In genomic region chr15:85534215-85534614, GRCm38 (mm10) we compare ENCODE assay signal across 13 mouse cellular contexts. TPM values are rescaled to one million over a fixed set of nuclear protein-coding genes. Genes with fewer than 3 reads are reported as not detected.
DNase-seq lines count a peak whose midpoint lies in the region; ATAC-seq and TF ChIP-seq lines count a peak whose summit lies in the region.
"Had no signal": no experiment of that assay in that cellular context is flagged by ENCODE, and none has a peak within 500 bp of the region (broad histone marks: within the 10 kb centered on the region; RNA-seq: fewer than 3 reads in every experiment).

No protein-coding gene starts in this region.

- peak overlapping the region; percentile 23; the same call in 1 of the 2 replicates for H3K27ac ChIP-seq in hindbrain, embryonic 12.5 days
- H3K27ac ChIP-seq in hindbrain, embryonic 13.5 days = no peak overlapping the region
- H3K27ac ChIP-seq in cerebellum, adult 2 months (ENCODE audit: insufficient read depth, low read length) = no peak overlapping the region
- H3K27ac ChIP-seq in midbrain, embryonic 13.5 days = no peak overlapping the region
- H3K27ac ChIP-seq: heart, embryonic 13.5 days; intestine, embryonic 15.5 days; liver, embryonic 15.5 days had no signal

- H3K36me3 ChIP-seq in hindbrain, embryonic 12.5 days = peaks cover 6% of the 10 kb centered on the region; the same call in 1 of the 2 replicates
- no peaks in the 10 kb centered on the region; the same call in 1 of the 2 replicates for H3K36me3 ChIP-seq in hindbrain, embryonic 13.5 days
- H3K36me3 ChIP-seq in myocyte (ENCODE audit: control insufficient read depth, insufficient read depth) = no peaks in the 10 kb centered on the region
- H3K36me3 ChIP-seq in midbrain, embryonic 13.5 days = peaks cover 16% of the 10 kb centered on the region; the same call in 1 of the 2 replicates
- H3K36me3 ChIP-seq: heart, embryonic 13.5 days; intestine, embryonic 15.5 days; liver, embryonic 15.5 days had no signal

- WGBS in hindbrain, embryonic 12.5 days = 81% methylated on average over 8 of the region's 8 CpGs
- WGBS in hindbrain, embryonic 13.5 days = 87% methylated on average over 8 of the region's 8 CpGs
- WGBS in cerebellum, adult 2 months = 62% methylated on average over 8 of the region's 8 CpGs
- WGBS in midbrain, embryonic 13.5 days = 89% methylated on average over 8 of the region's 8 CpGs

- ATAC-seq in hindbrain, embryonic 12.5 days (ENCODE audit: low FRiP score) = no peak
- no peak for ATAC-seq in hindbrain, embryonic 13.5 days (ENCODE audit: low FRiP score)
- no peak for ATAC-seq in activated CD4-positive, CD25-positive, alpha-beta regulatory T cell, adult 4 months
- no peak for ATAC-seq in midbrain, embryonic 13.5 days
- ATAC-seq: intestine, embryonic 15.5 days had no signal

- DNase-seq in kidney, adult 8-10 months = peak; percentile 52 to 71
- peak; percentile 57 to 61 for DNase-seq in kidney, postnatal 36 days
- DNase-seq in cerebellum, adult 2 months = no peak
- DNase-seq: embryo, embryonic 11 days had no signal

- H3K4me3 ChIP-seq in hindbrain, embryonic 12.5 days = no peak overlapping the region
- H3K4me3 ChIP-seq in hindbrain, embryonic 13.5 days = no peak overlapping the region
- H3K4me3 ChIP-seq in myocyte = no peak overlapping the region
- no peak overlapping the region for H3K4me3 ChIP-seq in cerebellum, adult 2 months (replicated peaks; ENCODE audit: insufficient read depth, low read depth, low read length)
- H3K4me3 ChIP-seq in midbrain, embryonic 13.5 days (replicated peaks) = no peak overlapping the region
- H3K4me3 ChIP-seq: heart, embryonic 13.5 days; intestine, embryonic 15.5 days; liver, embryonic 15.5 days had no signal

- no peak for TF ChIP-seq CTCF in cerebellum, adult 2 months (IDR thresholded peaks at IDR 0.05; ENCODE audit: borderline replicate concordance, insufficient read depth, low read depth, low read length)

- no peak for TF ChIP-seq POLR2A in myocyte (IDR thresholded peaks at IDR 0.05; ENCODE audit: insufficient read length, low read depth)
- TF ChIP-seq POLR2A in cerebellum, adult 2 months (IDR thresholded peaks at IDR 0.05; ENCODE audit: borderline replicate concordance, insufficient read depth, low read length) = no peak

- peaks cover 19% of the 10 kb centered on the region for H3K4me1 ChIP-seq in hindbrain, embryonic 12.5 days
- H3K4me1 ChIP-seq in hindbrain, embryonic 13.5 days (replicated peaks) = peaks cover 22% of the 10 kb centered on the region
- H3K4me1 ChIP-seq in cerebellum, adult 2 months (ENCODE audit: control insufficient read depth, insufficient read depth, low read length) = no peaks in the 10 kb centered on the region
- H3K4me1 ChIP-seq in midbrain, embryonic 13.5 days (replicated peaks) = peaks cover 11% of the 10 kb centered on the region; the same call in 1 of the 2 replicates
- H3K4me1 ChIP-seq: intestine, embryonic 15.5 days; liver, embryonic 15.5 days had no signal

- no peaks in the 10 kb centered on the region for H3K9me3 ChIP-seq in hindbrain, embryonic 12.5 days (replicated peaks)
- no peaks in the 10 kb centered on the region for H3K9me3 ChIP-seq in hindbrain, embryonic 13.5 days
- no peaks in the 10 kb centered on the region for H3K9me3 ChIP-seq in midbrain, embryonic 13.5 days
- H3K9me3 ChIP-seq: heart, embryonic 13.5 days; intestine, embryonic 15.5 days; liver, embryonic 15.5 days had no signal

- no peaks in the 10 kb centered on the region for H3K79me2 ChIP-seq in myocyte (ENCODE audit: control insufficient read depth, insufficient read depth)

- no peak overlapping the region for H3ac ChIP-seq in myocyte (ENCODE audit: control insufficient read depth, insufficient read length)

- H3K4me2 ChIP-seq in hindbrain, embryonic 12.5 days (replicated peaks) = no peak overlapping the region
- H3K4me2 ChIP-seq in hindbrain, embryonic 13.5 days = no peak overlapping the region
- peak overlapping the region; percentile 48 for H3K4me2 ChIP-seq in myocyte (ENCODE audit: low read depth)
- no peak overlapping the region for H3K4me2 ChIP-seq in midbrain, embryonic 13.5 days (replicated peaks)
- H3K4me2 ChIP-seq: heart, embryonic 13.5 days; intestine, embryonic 15.5 days; liver, embryonic 15.5 days had no signal

- H3K9ac ChIP-seq in hindbrain, embryonic 12.5 days = no peak overlapping the region
- H3K9ac ChIP-seq in hindbrain, embryonic 13.5 days = no peak overlapping the region
- H3K9ac ChIP-seq in midbrain, embryonic 13.5 days (replicated peaks) = no peak overlapping the region
- H3K9ac ChIP-seq: heart, embryonic 13.5 days; intestine, embryonic 15.5 days; liver, embryonic 15.5 days had no signal

- H3K27me3 ChIP-seq in hindbrain, embryonic 12.5 days = no peaks in the 10 kb centered on the region
- H3K27me3 ChIP-seq in hindbrain, embryonic 13.5 days = 0 out of 2 replicates have a peak, but pooled peaks cover 3% of the 10 kb centered on the region
- no peaks in the 10 kb centered on the region for H3K27me3 ChIP-seq in myocyte (ENCODE audit: control insufficient read depth, insufficient read depth, insufficient read length)
- H3K27me3 ChIP-seq in cerebellum, adult 2 months (ENCODE audit: control insufficient read depth, insufficient read depth, low read length) = no peaks in the 10 kb centered on the region
- H3K27me3 ChIP-seq in midbrain, embryonic 13.5 days = no peaks in the 10 kb centered on the region
- H3K27me3 ChIP-seq: intestine, embryonic 15.5 days; liver, embryonic 15.5 days had no signal

TF ChIP-seq in myocyte, 11 proteins besides CTCF, POLR2A, EP300 and RAD21:
- TF ChIP-seq SRF (IDR thresholded peaks at IDR 0.05; ENCODE audit: control insufficient read depth, insufficient read length, low read depth) = no peak

RNA-seq across cellular contexts. Expression of gene 7530416G11Rik, which starts 31.2 kb away (rescaled TPM):
- not detected in 2 replicates for polyA plus RNA-seq in hindbrain, embryonic 12.5 days (2016; fragmentation: Nextera tagmentation; extraction: Ambion mirVana)
- not detected in 2 replicates for polyA plus RNA-seq in hindbrain, embryonic 13.5 days (2015; fragmentation: Nextera tagmentation; extraction: Ambion mirVana)
- not detected for polyA plus RNA-seq in myocyte (2012; fragmentation: generic; extraction: Trizol)
- not detected in 2 replicates for polyA plus RNA-seq in cerebellum, adult 2 months (2012; rRNA removed)
- not detected for polyA plus RNA-seq in activated CD4-positive, CD25-positive, alpha-beta regulatory T cell, adult 4 months (2017; shearing (Covaris generic))
- not detected in 2 replicates for polyA plus RNA-seq in midbrain, embryonic 13.5 days (2015; fragmentation: Nextera tagmentation; extraction: Ambion mirVana)
- polyA plus RNA-seq: forebrain, embryonic 11.5 days; heart, embryonic 13.5 days; intestine, embryonic 15.5 days; liver, embryonic 15.5 days had no signal

RNA-seq across cellular contexts. Expression of gene Wnt7b, which starts 48.1 kb away (rescaled TPM):
- polyA plus RNA-seq in hindbrain, embryonic 12.5 days (2016; fragmentation: Nextera tagmentation; extraction: Ambion mirVana) = 78.3 and 79.5 TPM in 2 replicates
- polyA plus RNA-seq in hindbrain, embryonic 13.5 days (2015; fragmentation: Nextera tagmentation; extraction: Ambion mirVana) = 40.1 and 47.2 TPM in 2 replicates
- 7.9 TPM for polyA plus RNA-seq in myocyte (2012; fragmentation: generic; extraction: Trizol)
- 11.1 and 14.7 TPM in 2 replicates for polyA plus RNA-seq in cerebellum, adult 2 months (2012; rRNA removed)
- polyA plus RNA-seq in activated CD4-positive, CD25-positive, alpha-beta regulatory T cell, adult 4 months (2017; shearing (Covaris generic)) = not detected
- polyA plus RNA-seq in midbrain, embryonic 13.5 days (2015; fragmentation: Nextera tagmentation; extraction: Ambion mirVana) = 55.9 and 63.4 TPM in 2 replicates

Comparison
In these comparisons a context has a peak if more than half of its experiments do, and no peak if none do; other contexts are left out.
1. DNase-seq: peak in kidney, adult 8-10 months (2 of 2) and kidney, postnatal 36 days (2 of 2); none in cerebellum, adult 2 months (0 of 2).